Mouse (Mus musculus): Measurements from ENCODE around the gene Vmn2r3. TPM values are rescaled to one million over a fixed set of nuclear protein-coding genes. Genes with fewer than 3 reads are reported as not detected.
"Not testable (repeated sequence)": the region's sequence is repeated elsewhere in the genome, so short reads cannot be mapped to it uniquely, and the experiment has no call there.

Vmn2r3 gene
- polyA plus RNA-seq, 1 experiment from 2014 or later = 0.02 TPM

- ATAC-seq; H3K27me3 ChIP-seq (replicated peaks; ENCODE audit: control insufficient read depth, insufficient read depth, low read length); H3K9me3 ChIP-seq (ENCODE audit: control insufficient read depth, low read length); H3K4me1 ChIP-seq (ENCODE audit: control insufficient read depth, insufficient read depth, low read length); H3K27ac ChIP-seq (ENCODE audit: low read length); H3K36me3 ChIP-seq (ENCODE audit: control insufficient read depth, insufficient read depth, low read length); H3K4me3 ChIP-seq (ENCODE audit: low read length); H3K4me2 ChIP-seq (ENCODE audit: low read depth, low read length); H3K9ac ChIP-seq (ENCODE audit: low read depth, low read length): not testable (repeated sequence)
- 84% methylated on average over 10 of the region's 12 CpGs for WGBS
Observed at GRCm38 (mm10) chr3:64233655-64234054, 55.9 kb downstream of the Vmn2r3 start.

- Histone ChIP-seq H3K9me3 (ENCODE audit: control insufficient read depth, low read length) (no peaks in the 10 kb centered on the region), H3K36me3 (ENCODE audit: control insufficient read depth, insufficient read depth, low read length) (no peaks in the 10 kb centered on the region), H3K27ac (ENCODE audit: low read length) (no peak overlapping the region), H3K27me3 (replicated peaks; ENCODE audit: control insufficient read depth, insufficient read depth, low read length) (no peaks in the 10 kb centered on the region), H3K4me1 (ENCODE audit: control insufficient read depth, insufficient read depth, low read length) (no peaks in the 10 kb centered on the region), H3K4me3 (ENCODE audit: low read length) (no peak overlapping the region), H3K9ac (ENCODE audit: low read depth, low read length) (no peak overlapping the region), H3K4me2 (ENCODE audit: low read depth, low read length) (no peak overlapping the region)
- ATAC-seq = no peak
- 52% methylated on average over 2 of the region's 2 CpGs for WGBS
Observed at GRCm38 (mm10) chr3:64227243-64227642, 62.3 kb downstream of the Vmn2r3 start.

Other genes with a start within 250 kb of the Vmn2r3 start
- gene Vmn2r1, start 208.2 kb downstream of the Vmn2r3 start, polyA plus RNA-seq (2015; fragmentation: Nextera tagmentation; extraction: Ambion mirVana) = 0.05 TPM in 1 of 2 replicates, not detected in the other
- gene Vmn2r2, start 147.8 kb downstream of the Vmn2r3 start, polyA plus RNA-seq (2015; fragmentation: Nextera tagmentation; extraction: Ambion mirVana) = not detected in 2 replicates
- not detected in 2 replicates for gene Vmn2r4, start 125.7 kb upstream of the Vmn2r3 start, polyA plus RNA-seq (2015; fragmentation: Nextera tagmentation; extraction: Ambion mirVana)
- gene Vmn2r5, start 220.1 kb upstream of the Vmn2r3 start, polyA plus RNA-seq (2015; fragmentation: Nextera tagmentation; extraction: Ambion mirVana) = not detected in 2 replicates